Mouse (Mus musculus): Measurements from ENCODE around the gene Nck2. TPM values are rescaled to one million over a fixed set of nuclear protein-coding genes. Genes with fewer than 3 reads are reported as not detected.

The Nck2 gene
- total and polyA plus RNA-seq, 2 experiments from 2014 or later, result 30.2 to 54.9 TPM

DNA sequence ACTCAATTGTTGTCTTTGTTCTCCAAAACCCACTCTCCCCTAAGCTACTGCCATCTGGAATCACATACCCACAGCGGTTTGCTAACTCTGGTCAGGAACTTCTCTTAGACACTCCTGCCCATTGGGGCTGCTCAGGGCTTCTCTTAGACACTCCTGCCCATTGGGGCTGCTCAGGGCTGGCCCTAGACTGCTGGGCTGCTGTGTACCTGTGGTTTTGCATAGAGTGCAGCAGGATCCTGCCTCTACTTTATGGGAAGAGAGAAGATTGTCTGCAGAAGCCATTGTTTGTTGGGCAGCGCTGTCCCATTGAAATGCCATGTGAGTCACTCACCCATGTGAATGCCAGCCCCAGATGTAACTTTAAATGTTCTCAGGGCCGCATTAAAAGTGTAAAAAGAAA lies 9.3 kb downstream of the Nck2 start:
- no peak for DNase-seq (ENCODE audit: low spot score)
- Histone ChIP-seq H3K27ac (ENCODE audit: low read depth, low read length) (no peak overlapping the region), H3K9ac (replicated peaks; ENCODE audit: low read length, poor library complexity, severe bottlenecking) (no peak overlapping the region), H3K9me3 (ENCODE audit: low read length) (no peaks in the 10 kb centered on the region), H3K27me3 (ENCODE audit: insufficient read depth, low read length) (no peaks in the 10 kb centered on the region), H3K4me2 (ENCODE audit: low read depth, low read length, poor library complexity, severe bottlenecking) (no peak overlapping the region), H3K4me3 (ENCODE audit: low read depth, low read length) (no peak overlapping the region), H3K4me1 (ENCODE audit: insufficient read depth, low read length) (no peaks in the 10 kb centered on the region), H3K36me3 (ENCODE audit: insufficient read depth, low read length) (no peaks in the 10 kb centered on the region)
- ATAC-seq (ENCODE audit: low FRiP score), result no peak
- TF ChIP-seq CTCF (IDR thresholded peaks at IDR 0.05), result no peak
- 93% methylated on average over 3 of the region's 3 CpGs for WGBS

DNA sequence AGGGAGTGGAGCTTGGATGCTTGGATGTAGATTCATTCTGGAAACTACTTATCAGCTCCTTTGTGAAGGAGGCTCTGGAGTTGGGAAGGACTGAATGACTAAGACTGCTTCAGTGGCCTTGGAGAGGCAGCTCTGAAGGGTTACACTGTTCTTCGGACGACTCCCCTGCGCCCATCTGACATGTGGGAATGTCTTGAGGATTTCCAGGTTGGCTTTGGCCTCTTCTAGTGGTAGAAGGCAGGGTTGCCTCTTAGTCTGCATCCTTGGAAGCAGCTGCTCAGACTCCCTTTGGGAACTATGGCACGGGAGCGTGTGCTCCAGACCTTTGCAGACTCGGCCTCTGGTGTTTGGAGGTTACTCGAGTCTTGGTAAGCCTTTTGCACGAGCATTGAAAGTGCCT lies 10.4 kb downstream of the Nck2 start:
- Histone ChIP-seq H3K36me3 (ENCODE audit: insufficient read depth, low read length) (no peaks in the 10 kb centered on the region), H3K9ac (replicated peaks; ENCODE audit: low read length, poor library complexity, severe bottlenecking) (no peak overlapping the region), H3K9me3 (ENCODE audit: low read length) (no peaks in the 10 kb centered on the region), H3K4me1 (ENCODE audit: insufficient read depth, low read length) (no peaks in the 10 kb centered on the region), H3K27ac (ENCODE audit: low read depth, low read length) (no peak overlapping the region), H3K4me2 (ENCODE audit: low read depth, low read length, poor library complexity, severe bottlenecking) (no peak overlapping the region), H3K4me3 (ENCODE audit: low read depth, low read length) (no peak overlapping the region), H3K27me3 (ENCODE audit: insufficient read depth, low read length) (no peaks in the 10 kb centered on the region)
- TF ChIP-seq CTCF (IDR thresholded peaks at IDR 0.05), result no peak
- ATAC-seq (ENCODE audit: low FRiP score) (no peak), DNase-seq (ENCODE audit: low spot score) (no peak)
- WGBS, result 89% methylated on average over 8 of the region's 8 CpGs

DNA sequence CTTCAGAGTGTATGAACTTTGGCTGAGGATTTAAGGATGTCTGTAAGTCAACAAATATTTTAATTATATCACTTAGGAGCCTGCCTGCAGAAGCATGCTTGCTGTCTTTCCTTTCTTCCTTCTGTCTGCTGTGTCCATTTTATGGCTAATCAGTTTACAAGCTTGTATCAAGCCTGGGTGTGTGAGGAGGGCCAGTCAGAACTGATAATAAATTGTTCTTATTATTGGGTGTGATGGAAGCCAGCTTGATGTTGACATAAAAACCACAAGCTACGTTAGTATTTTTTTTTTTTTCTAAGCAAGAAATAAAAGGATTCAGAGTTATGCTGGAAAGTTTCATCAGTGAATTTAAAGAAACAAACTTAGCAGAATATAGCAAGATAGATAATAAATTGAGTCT lies 10.8 kb downstream of the Nck2 start:
- no peak overlapping the region for H3K27ac ChIP-seq (ENCODE audit: low read depth, low read length)
- H3K36me3 ChIP-seq (ENCODE audit: insufficient read depth, low read length), result no peaks in the 10 kb centered on the region
- 71% methylated on average over 1 of the region's 1 CpGs for WGBS
- TF ChIP-seq CTCF (IDR thresholded peaks at IDR 0.05), result no peak
- H3K9me3 ChIP-seq (ENCODE audit: low read length), result no peaks in the 10 kb centered on the region
- no peak for ATAC-seq (ENCODE audit: low FRiP score)
- H3K9ac ChIP-seq (replicated peaks; ENCODE audit: low read length, poor library complexity, severe bottlenecking), result no peak overlapping the region
- H3K27me3 ChIP-seq (ENCODE audit: insufficient read depth, low read length), result no peaks in the 10 kb centered on the region
- no peak for DNase-seq (ENCODE audit: low spot score)
- no peak overlapping the region for H3K4me2 ChIP-seq (ENCODE audit: low read depth, low read length, poor library complexity, severe bottlenecking)
- H3K4me1 ChIP-seq (ENCODE audit: insufficient read depth, low read length), result no peaks in the 10 kb centered on the region
- H3K4me3 ChIP-seq (ENCODE audit: low read depth, low read length), result no peak overlapping the region

DNA sequence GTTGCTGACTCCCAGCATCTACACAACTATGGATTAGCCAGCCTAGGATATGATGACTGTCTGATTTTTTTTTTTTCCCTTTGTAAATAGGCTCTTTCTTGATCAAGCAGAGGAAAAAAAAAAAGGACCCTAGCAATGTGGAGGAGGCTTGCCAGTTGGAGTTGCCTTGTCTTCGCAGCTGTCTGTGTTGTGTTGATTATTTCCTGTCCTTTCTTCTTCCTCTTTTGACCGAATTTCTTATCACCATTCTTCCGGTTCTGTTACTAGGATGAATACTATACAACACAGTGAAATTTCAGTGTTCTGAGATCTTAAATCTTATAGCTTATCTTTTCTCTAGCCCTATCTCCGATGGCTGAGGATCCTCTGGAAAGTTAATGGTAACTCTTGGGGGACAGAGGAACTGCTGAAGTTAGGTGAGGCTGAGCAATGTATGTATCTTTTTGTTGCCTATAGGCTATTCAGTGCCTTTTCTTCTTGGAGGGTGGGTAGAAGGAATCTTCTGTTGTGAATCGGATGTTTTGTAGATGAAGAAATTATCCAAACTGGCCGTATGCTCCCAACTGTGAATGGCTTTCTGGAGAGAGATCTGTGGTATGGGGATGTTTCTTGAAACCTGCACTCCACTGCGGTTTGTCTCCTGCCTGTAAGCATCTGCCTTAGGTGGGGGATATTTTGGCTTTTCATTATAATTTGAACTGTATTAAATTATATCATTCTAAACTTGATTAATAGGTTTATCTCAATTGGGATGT lies 12.8 kb downstream of the Nck2 start:
- ATAC-seq (ENCODE audit: low FRiP score) (no peak), DNase-seq (ENCODE audit: low spot score) (no peak)
- no peak for TF ChIP-seq CTCF (IDR thresholded peaks at IDR 0.05)
- Histone ChIP-seq H3K9me3 (ENCODE audit: low read length) (no peaks in the 10 kb centered on the region), H3K27ac (ENCODE audit: low read depth, low read length) (no peak overlapping the region), H3K4me3 (ENCODE audit: low read depth, low read length) (no peak overlapping the region), H3K4me2 (ENCODE audit: low read depth, low read length, poor library complexity, severe bottlenecking) (no peak overlapping the region), H3K27me3 (ENCODE audit: insufficient read depth, low read length) (no peaks in the 10 kb centered on the region), H3K9ac (replicated peaks; ENCODE audit: low read length, poor library complexity, severe bottlenecking) (no peak overlapping the region), H3K4me1 (ENCODE audit: insufficient read depth, low read length) (no peaks in the 10 kb centered on the region), H3K36me3 (ENCODE audit: insufficient read depth, low read length) (no peaks in the 10 kb centered on the region)
- WGBS, result 89% methylated on average over 7 of the region's 7 CpGs

DNA sequence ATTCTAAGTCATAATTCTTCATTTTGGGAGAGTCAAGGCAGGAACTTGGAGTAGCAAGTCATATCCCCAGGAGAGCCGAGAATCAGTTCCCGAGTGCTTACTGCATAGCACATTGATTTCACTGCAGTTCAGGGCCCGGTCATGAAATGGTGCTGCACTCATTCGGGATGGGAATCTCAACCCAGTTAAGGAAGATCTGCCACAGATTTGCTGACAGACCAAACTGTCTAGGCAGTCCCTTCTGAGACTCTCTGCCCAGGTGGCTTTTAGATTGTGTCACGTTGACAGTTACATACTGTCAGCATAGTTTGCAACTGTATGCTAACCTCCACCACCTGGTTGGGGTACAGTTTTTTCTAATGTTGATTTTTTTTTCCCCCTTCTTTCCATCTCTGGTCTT lies 16.1 kb downstream of the Nck2 start:
- WGBS, result 91% methylated on average over 5 of the region's 5 CpGs
- Histone ChIP-seq H3K27me3 (ENCODE audit: insufficient read depth, low read length) (no peaks in the 10 kb centered on the region), H3K4me3 (ENCODE audit: low read depth, low read length) (no peak overlapping the region), H3K9ac (replicated peaks; ENCODE audit: low read length, poor library complexity, severe bottlenecking) (no peak overlapping the region), H3K4me2 (ENCODE audit: low read depth, low read length, poor library complexity, severe bottlenecking) (no peak overlapping the region), H3K36me3 (ENCODE audit: insufficient read depth, low read length) (no peaks in the 10 kb centered on the region), H3K27ac (ENCODE audit: low read depth, low read length) (no peak overlapping the region), H3K4me1 (ENCODE audit: insufficient read depth, low read length) (no peaks in the 10 kb centered on the region), H3K9me3 (ENCODE audit: low read length) (no peaks in the 10 kb centered on the region)
- no peak for TF ChIP-seq CTCF (IDR thresholded peaks at IDR 0.05)
- no peak for DNase-seq (ENCODE audit: low spot score)
- no peak for ATAC-seq (ENCODE audit: low FRiP score)

DNA sequence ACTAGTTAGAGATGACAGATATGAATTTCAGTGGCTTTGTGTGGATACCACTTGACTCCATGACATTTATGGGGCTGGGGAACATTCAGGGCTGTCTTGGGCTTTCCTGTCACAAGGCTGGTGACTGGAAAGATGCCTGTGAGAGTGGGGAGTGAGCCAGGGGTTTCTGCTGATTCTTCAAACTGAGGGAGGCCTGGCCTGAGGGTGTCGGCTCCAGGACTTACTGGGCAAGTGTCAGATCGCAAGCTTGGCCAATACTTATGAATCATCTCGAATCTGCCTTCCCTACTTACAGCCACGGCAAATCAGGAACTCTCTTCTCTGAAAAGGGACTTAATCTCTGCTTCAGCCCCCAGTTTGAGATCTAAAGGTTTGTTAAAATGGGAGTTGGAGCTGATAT lies 18.3 kb downstream of the Nck2 start:
- Histone ChIP-seq H3K27me3 (ENCODE audit: insufficient read depth, low read length) (no peaks in the 10 kb centered on the region), H3K4me3 (ENCODE audit: low read depth, low read length) (no peak overlapping the region), H3K9ac (replicated peaks; ENCODE audit: low read length, poor library complexity, severe bottlenecking) (no peak overlapping the region), H3K36me3 (ENCODE audit: insufficient read depth, low read length) (no peaks in the 10 kb centered on the region), H3K4me2 (ENCODE audit: low read depth, low read length, poor library complexity, severe bottlenecking) (no peak overlapping the region), H3K4me1 (ENCODE audit: insufficient read depth, low read length) (no peaks in the 10 kb centered on the region), H3K27ac (ENCODE audit: low read depth, low read length) (no peak overlapping the region), H3K9me3 (ENCODE audit: low read length) (no peaks in the 10 kb centered on the region)
- DNase-seq (ENCODE audit: low spot score) (no peak), ATAC-seq (ENCODE audit: low FRiP score) (no peak)
- TF ChIP-seq CTCF (IDR thresholded peaks at IDR 0.05), result no peak
- 48% methylated on average over 4 of the region's 4 CpGs for WGBS
